Mouse (Mus musculus): ENCODE measurements around the gene Agtrap.
"Not testable (repeated sequence)": the region's sequence is repeated elsewhere in the genome, so short reads cannot be mapped to it uniquely, and the experiment has no call there.

Agtrap gene

DNA sequence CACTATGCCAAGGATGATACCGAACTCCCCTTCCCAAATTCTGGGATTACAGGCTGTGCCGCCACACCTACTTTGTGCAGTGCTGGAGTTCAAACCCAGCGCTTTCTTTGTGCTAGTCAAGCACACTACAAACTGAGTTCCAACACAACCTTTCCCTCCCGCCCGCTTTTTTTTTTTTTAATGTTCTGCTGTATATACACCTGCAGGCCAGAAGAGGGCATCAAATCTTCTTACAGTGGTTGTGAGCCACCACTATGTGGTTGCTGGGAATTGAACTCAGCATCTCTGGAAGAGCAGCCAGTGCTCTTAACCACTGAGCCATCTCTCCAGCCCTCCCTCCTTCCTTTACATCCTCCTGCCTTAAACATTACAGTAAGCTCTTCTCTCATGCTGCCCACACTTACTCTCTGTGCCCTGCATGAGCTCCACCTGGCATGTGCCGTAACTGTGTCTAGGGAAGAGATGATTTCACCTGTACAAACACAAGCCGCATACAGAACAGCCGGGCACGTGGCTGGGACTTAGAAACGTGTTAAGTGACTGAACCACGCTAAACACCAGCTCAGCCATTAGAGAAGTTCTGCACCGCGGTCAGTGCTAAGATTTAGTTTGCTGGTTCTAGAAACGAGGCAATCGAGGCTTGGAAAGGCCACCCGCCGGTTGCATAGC lies 13.2 kb downstream of the Agtrap start:
- no peak for DNase-seq

DNA sequence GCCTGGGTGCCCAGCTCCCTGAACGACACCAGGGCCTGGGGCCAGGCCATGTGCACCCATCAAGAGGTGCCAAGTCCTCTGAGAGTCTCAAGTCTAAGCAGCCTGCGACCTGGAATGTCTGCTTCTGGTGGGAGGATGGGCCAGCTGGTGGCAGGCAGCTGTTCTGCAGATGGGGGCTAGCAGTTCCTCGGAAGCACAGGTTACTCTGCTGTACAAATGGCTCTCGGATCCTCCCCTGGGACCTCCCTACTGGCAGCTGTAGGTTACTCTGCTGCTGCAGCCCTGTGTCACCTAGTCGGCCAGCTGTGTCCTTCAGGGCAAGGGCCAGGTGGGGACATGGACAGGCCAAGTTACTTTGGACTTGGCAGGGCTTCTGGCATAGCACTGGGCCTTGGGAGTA lies 16.3 kb downstream of the Agtrap start:
- DNase-seq = no peak

DNA sequence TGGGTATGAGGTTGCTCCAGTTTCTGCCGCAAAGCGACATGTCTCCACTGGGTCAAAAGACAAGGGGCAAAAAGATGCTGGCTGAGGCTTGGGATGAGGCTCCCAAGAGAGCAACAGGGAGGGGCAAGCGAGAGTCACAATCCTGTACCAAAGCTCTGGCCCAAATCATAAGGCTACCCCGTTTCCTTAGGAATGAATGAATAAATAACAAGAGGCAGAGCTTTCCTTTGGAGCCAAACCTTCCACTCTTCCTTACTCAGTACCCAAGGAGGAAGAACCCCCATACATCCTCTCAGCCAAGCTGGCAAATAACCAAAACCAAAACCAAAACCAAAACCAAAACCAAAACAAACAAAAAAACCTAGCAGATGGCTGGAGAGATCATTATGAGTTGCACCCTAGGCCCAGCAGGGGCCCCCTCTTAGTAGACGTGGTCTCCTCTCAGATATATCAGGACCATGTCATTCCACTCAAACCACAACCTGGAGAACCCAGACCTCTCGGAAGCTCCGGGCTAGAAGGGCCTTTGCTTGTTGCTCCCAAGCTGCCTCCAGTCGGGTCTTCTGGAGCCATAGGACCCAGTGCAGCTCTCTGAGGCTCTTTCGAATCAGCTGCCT lies 18.1 kb downstream of the Agtrap start:
- no peak for DNase-seq

DNA sequence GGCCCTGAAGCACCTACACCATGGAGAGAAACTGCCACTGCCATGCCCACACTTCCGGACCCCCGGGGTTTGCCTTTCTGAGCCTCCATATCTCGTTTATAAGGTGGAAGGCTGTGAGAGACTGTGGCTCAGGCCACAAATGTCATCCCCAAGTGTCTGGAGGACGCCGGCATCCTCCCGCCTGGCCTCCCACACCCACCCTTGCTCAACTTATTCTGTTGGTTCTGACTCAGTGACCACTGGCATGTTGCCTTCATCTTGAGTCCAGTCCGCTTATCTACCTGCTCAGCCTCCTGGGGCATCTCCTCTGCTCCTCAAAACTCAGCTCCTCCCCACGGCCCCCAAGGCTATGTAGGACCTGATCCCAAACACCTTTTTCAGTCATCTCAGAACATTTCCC lies 20.5 kb downstream of the Agtrap start:
- DNase-seq = no peak

GRCm38 (mm10) chr4:148066401-148066744 lies 21.5 kb downstream of the Agtrap start:
- no peak for DNase-seq

GRCm38 (mm10) chr4:148065702-148066400 lies 22.0 kb downstream of the Agtrap start:
- no peak for DNase-seq

DNA sequence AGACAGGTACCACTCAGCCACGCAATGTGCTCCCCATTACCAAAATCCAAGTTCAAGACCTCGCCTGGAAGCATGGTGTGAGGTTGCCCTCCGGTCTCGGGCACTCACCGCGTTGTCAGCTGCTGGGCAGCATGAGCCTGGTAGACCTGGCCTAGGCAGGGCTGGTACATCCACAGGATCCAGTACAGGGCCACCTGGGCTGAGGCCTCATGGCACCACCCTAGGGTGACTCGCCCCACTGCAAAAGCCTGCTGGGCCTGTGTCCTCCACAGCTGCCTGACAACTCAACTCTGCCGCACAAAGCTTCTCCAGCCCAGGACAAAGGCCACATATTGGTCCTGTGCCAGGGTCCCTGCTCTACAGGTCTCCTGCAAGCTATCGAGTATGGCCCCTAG lies 26.7 kb downstream of the Agtrap start:
- no peak for DNase-seq

- no peak for DNase-seq
These were observed 27.4 kb downstream of the Agtrap start for GRCm38 (mm10) chr4:148060120-148061085.

DNA sequence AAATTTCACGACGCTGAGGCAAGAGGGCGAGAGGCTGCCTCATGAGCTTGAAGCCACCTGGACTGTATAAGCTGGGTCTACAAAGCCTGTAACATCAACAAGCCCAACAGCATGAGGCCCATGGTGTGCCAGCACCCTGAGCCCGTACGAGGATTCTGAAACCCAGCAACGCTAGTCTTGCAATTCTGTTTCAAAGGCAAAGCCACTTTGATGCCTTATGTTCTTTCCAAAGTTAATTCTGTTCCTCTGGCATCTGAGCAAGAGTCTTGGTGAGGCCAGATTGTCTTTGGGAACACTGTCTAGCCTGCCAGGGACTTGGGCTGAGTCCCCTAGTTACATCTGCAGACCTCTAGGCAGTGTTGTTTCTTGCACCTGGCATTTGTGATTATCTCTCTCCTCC lies 28.8 kb downstream of the Agtrap start:
- DNase-seq = no peak

DNA sequence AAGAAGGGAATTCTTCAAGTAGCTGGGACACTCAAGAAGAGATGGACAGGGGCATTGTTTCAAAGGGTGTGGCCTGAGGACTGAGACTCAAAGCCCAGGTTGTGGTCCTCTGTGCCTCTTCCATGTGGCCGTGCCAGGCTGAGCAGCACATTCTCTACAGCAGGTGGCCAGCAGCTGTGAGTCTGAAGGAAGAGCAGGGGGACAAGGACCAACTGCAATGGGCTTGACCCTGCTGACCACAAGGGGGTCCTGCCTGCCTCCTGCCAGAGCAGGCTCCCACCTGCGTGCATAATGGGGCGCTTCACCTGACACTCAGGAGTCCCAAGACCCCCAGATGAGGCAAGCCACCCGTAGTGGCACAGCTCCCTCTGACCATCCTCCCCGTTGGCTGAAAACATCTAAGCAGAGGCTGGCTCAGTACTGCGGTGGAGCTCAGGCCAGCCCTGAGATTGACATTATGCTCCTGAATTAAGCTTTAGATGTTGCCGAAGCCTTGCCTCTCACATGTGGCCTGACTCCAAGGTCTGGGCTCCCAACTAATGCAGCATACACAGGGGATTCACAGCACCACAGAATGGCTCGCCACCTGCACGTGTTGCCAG lies 29.5 kb downstream of the Agtrap start:
- no peak for DNase-seq

GRCm38 (mm10) chr4:148057661-148058209 lies 30.1 kb downstream of the Agtrap start:
- DNase-seq = no peak

GRCm38 (mm10) chr4:148056801-148057200 lies 31.0 kb downstream of the Agtrap start:
- no peak for DNase-seq

- DNase-seq = no peak
These were observed 31.6 kb downstream of the Agtrap start for GRCm38 (mm10) chr4:148056246-148056645.

GRCm38 (mm10) chr4:148054961-148055695 lies 32.7 kb downstream of the Agtrap start:
- no peak for DNase-seq

DNA sequence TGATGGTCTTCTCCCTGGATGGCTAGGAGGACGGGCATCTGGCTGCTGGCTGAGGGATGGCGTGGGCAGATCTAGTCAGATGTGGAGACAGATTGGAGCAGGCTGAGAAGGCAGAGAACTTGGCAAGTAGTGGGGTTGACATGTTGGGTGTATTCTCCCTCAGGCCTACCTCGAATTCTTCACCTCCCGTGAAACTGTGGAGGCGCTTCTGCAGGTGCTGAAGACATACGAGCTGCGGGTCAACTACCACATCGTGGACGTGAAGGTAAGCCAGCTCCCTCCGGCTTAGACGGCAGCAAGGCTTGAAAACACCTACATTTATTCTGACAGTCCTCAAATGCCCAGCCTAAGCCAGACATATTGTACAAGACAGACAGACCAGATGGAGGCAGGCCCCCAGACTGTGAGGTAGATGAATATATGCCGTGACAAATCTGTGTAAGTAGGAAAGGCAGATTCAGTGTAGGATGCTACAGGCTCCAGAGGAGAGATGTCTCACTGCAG lies 34.4 kb downstream of the Agtrap start:
- peak; percentile 45 for DNase-seq

- DNase-seq = no peak
These were observed 34.9 kb downstream of the Agtrap start for GRCm38 (mm10) chr4:148052976-148053375.

GRCm38 (mm10) chr4:148051886-148052285 lies 35.9 kb downstream of the Agtrap start:
- no peak for DNase-seq

- no peak for DNase-seq
These were observed 36.6 kb downstream of the Agtrap start for GRCm38 (mm10) chr4:148051046-148051776.

GRCm38 (mm10) chr4:148050396-148050914 lies 37.4 kb downstream of the Agtrap start:
- not testable (repeated sequence) for DNase-seq

DNA sequence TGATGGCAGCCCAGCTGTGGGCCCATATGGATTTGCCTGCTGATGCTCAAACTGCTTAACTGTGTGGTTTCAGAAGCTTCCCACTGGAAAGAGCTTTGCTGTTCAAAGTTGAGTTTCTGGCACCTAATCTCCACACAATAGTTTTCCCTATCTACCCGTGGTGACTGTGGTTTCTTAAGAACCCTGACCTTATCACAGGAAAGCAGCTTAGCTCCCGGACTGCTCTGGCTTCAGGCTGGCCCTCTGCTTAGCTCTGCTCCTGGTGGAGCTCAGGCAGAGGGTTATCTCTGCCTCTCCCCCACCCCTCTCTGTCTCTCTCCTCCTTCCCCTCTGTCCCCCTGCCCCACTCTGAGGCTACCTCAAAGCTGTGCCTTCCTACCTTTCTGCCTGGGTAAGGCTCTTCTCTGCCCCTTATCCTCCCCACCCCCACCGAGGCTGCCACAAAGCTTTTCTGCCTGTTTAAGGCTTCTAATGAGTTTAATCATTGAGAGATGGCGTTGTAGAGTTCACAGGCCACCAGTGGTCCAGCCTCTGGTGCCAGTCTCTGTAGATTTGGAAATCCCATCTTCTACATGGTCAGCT lies 41.3 kb downstream of the Agtrap start:
- no peak for DNase-seq
